Mouse (Mus musculus) hematopoietic stem cell, adult 5-6 weeks (primary cell): ENCODE measurements around the gene Synj2. TPM values are rescaled to one million over a fixed set of nuclear protein-coding genes. Genes with fewer than 3 reads are reported as not detected.

Experiments
- ATAC-seq, 2 experiments: fragments of 125-278 bp in 1 of 2; replicated peaks in 1 of 2; 2 replicates each; pipeline ENCODE4 v1.8.0; 2016 to 2017; ENCODE audit warnings: inconsistent platforms in 2 of 2, mild to moderate bottlenecking in 2 of 2, moderate number of reproducible peaks in 2 of 2, low read depth in 1 of 2, moderate TSS enrichment in 1 of 2; ENCODE audit not compliant: low FRiP score in 2 of 2, poor library complexity in 2 of 2, severe bottlenecking in 2 of 2, insufficient read depth in 1 of 2, low TSS enrichment in 1 of 2
- total RNA-seq: library from RNA; stranded (forward); fragments of 172-1452, 232-1000 nt; gene quantifications from 2 replicates; pipeline ENCODE4 v1.2.3, GENCODE M21; 2017

Synj2 gene
- total RNA-seq, 1 experiment from 2014 or later: 8.1 TPM

- no peak for ATAC-seq
Observed at GRCm38 (mm10) chr17:5985271-5985670, 44.2 kb downstream of the Synj2 start.

GRCm38 (mm10) chr17:5987271-5988056, 46.4 kb downstream of the Synj2 start:
- no peak for ATAC-seq

GRCm38 (mm10) chr17:5988102-5988501, 47.0 kb downstream of the Synj2 start:
- no peak for ATAC-seq

GRCm38 (mm10) chr17:5992866-5993580, 51.9 kb downstream of the Synj2 start:
- no peak for ATAC-seq

- ATAC-seq: no peak
Observed at GRCm38 (mm10) chr17:5993581-5994260, 52.6 kb downstream of the Synj2 start.

- ATAC-seq: no peak
Observed at GRCm38 (mm10) chr17:5994606-5995005, 53.5 kb downstream of the Synj2 start.

- no peak for ATAC-seq
Observed at GRCm38 (mm10) chr17:5996589-5996988, 55.5 kb downstream of the Synj2 start.

- no peak for ATAC-seq
Observed at GRCm38 (mm10) chr17:5997380-5998234, 56.5 kb downstream of the Synj2 start.

GRCm38 (mm10) chr17:5998235-5998500, 57.1 kb downstream of the Synj2 start:
- ATAC-seq: no peak

GRCm38 (mm10) chr17:5999039-5999543, 58.0 kb downstream of the Synj2 start:
- no peak for ATAC-seq

- peak in 1 of 2 experiments; percentile 4; a peak in 1 of 4 replicates for ATAC-seq
Observed at GRCm38 (mm10) chr17:6000864-6001319, 59.8 kb downstream of the Synj2 start.

GRCm38 (mm10) chr17:6001389-6001788, 60.3 kb downstream of the Synj2 start:
- ATAC-seq: peak; percentile 30 to 53; a peak in 2 of 4 replicates

GRCm38 (mm10) chr17:6001836-6002235, 60.8 kb downstream of the Synj2 start:
- ATAC-seq: peak; percentile 32 to 43; a peak in 2 of 4 replicates

GRCm38 (mm10) chr17:6002563-6002962, 61.5 kb downstream of the Synj2 start:
- ATAC-seq: no peak

- no peak for ATAC-seq
Observed at GRCm38 (mm10) chr17:6003661-6004060, 62.6 kb downstream of the Synj2 start.

- no peak for ATAC-seq
Observed at GRCm38 (mm10) chr17:6005246-6005637, 64.2 kb downstream of the Synj2 start.
